Mouse (Mus musculus) heart, adult 2 months (tissue): ENCODE data around the gene Vps37d.

ENCODE experiments used
- CTCF ChIP-seq: fragments of 200-600 bp; IDR thresholded peaks from 2 replicates; pipeline ENCODE4 v1.8.1; 2022; ENCODE audit warnings: antibody characterized with exemption, mild to moderate bottlenecking, moderate library complexity
- EP300 ChIP-seq: fragments of 200-500 bp; IDR thresholded peaks from 2 replicates; pipeline ENCODE4 v1.6.1; 2011; ENCODE audit warnings: low read depth, low read length, control low read depth; ENCODE audit not compliant: insufficient read depth
- POLR2A ChIP-seq: fragments of 200-500 bp; IDR thresholded peaks from 2 replicates; pipeline ENCODE4 v1.6.1; 2011; ENCODE audit warnings: mild to moderate bottlenecking, low read depth, low read length, control low read depth; ENCODE audit not compliant: insufficient read depth

- TF ChIP-seq CTCF (no peak), POLR2A (no peak), EP300 (no peak)
These were observed 1.5 kb upstream of the Vps37d start for GRCm38 (mm10) chr5:135079578-135079977.
